1 mouse cellular context compared by ENCODE assay signal in genomic region chr1:163403498-163404126, GRCm38 (mm10).
TF ChIP-seq lines count a peak whose summit lies in the region.

Gene Gorab (minus strand): TSS chr1:163403669.

TF ChIP-seq in MEL, 35 proteins besides CTCF, POLR2A, EP300 and RAD21 (continued from another document):
- TF ChIP-seq ZKSCAN1 (IDR thresholded peaks at IDR 0.05; ENCODE audit: low read depth, low read length) = no peak
- TF ChIP-seq BHLHE40 (IDR thresholded peaks at IDR 0.05; ENCODE audit: borderline replicate concordance, low read depth, low read length) = no peak
- TF ChIP-seq KAT2A (conservative IDR thresholded peaks at IDR 0.05; ENCODE audit: low read depth, low read length) = peak; percentile 59; the same call in 1 of the 2 replicates
TF ChIP-seq in MEL: peak in this region for 13.
